Mouse (Mus musculus) intestine, embryonic 15.5 days (tissue): ENCODE measurements at regions not wholly inside any gene's neighbourhood (a gene's known extent, or its start where the extent isn't known, plus 50 kb on each side); places are given as distances from the start of the nearest gene placed in this dataset.

Experiments used
- ATAC-seq: fragments of 200-750 bp; cut with Nextera tagmentation; 2 replicates; pipeline ENCODE4 v1.8.0; 2017; ENCODE audit warnings: moderate TSS enrichment, moderate library complexity
- H3K27ac ChIP-seq: fragments of 300-500 bp; sonication (generic); 2 replicates; pipeline ENCODE4 v1.5.1; 2015; ENCODE audit warnings: mild to moderate bottlenecking, inconsistent platforms
- H3K27me3 ChIP-seq: fragments of 300-500 bp; sonication (generic); replicated peaks from 2 replicates; pipeline ENCODE4 v1.6.1; 2015; ENCODE audit warnings: inconsistent platforms
- H3K36me3 ChIP-seq: fragments of 300-500 bp; sonication (generic); 2 replicates; pipeline ENCODE4 v1.6.1; 2015; ENCODE audit warnings: inconsistent platforms
- H3K4me1 ChIP-seq: fragments of 300-500 bp; sonication (generic); replicated peaks from 2 replicates; pipeline ENCODE4 v1.6.1; 2015; ENCODE audit warnings: inconsistent platforms
- H3K4me2 ChIP-seq: fragments of 300-500 bp; sonication (generic); replicated peaks from 2 replicates; pipeline ENCODE4 v1.6.1; 2015; ENCODE audit warnings: mild to moderate bottlenecking, inconsistent platforms
- H3K4me3 ChIP-seq: fragments of 300-500 bp; sonication (generic); replicated peaks from 2 replicates; pipeline ENCODE4 v1.5.1; 2015; ENCODE audit warnings: inconsistent platforms
- H3K9ac ChIP-seq: fragments of 300-500 bp; sonication (generic); 2 replicates; pipeline ENCODE4 v1.6.1; 2015; ENCODE audit warnings: inconsistent platforms
- H3K9me3 ChIP-seq: fragments of 300-500 bp; sonication (generic); 2 replicates; pipeline ENCODE4 v1.6.1; 2016; ENCODE audit warnings: inconsistent platforms
- WGBS: fragments of 180-500 bp; shearing (Covaris S2); methylation state at CpG from one replicate; pipeline ENCODE4 v1.1.7; 2015; 5-methylcytosine and 5-hydroxymethylcytosine counted together

DNA sequence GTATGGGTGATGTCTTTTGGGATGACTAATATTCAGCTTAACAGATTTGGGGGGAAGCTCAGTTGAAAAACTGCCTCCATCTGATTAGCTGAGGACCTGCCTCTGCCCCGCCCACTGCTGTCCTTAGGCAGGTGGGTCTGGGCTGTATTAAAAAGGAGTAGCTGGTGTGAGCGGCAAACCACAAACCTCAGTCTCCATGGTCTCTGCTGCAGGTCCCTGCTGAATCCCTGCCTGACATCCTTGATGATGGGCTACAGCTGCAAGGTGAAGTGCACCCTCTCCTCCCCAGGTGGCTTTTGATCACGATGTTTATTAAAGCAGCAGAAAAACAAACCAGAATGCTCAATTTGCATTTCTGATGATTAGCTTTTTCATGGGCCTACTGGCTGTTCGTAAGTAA lies 60.8 kb upstream of the Plet1 start:
- no peak overlapping the region for H3K27ac ChIP-seq
- no peak for ATAC-seq
- H3K9ac ChIP-seq, result no peak overlapping the region
- peaks cover 5% of the 10 kb centered on the region; the same call in 1 of the 2 replicates for H3K4me1 ChIP-seq
- no peaks in the 10 kb centered on the region for H3K36me3 ChIP-seq
- no peak overlapping the region for H3K4me2 ChIP-seq
- 68% methylated on average over 4 of the region's 4 CpGs for WGBS
- no peaks in the 10 kb centered on the region for H3K27me3 ChIP-seq
- H3K9me3 ChIP-seq, result no peaks in the 10 kb centered on the region
- H3K4me3 ChIP-seq, result no peak overlapping the region

DNA sequence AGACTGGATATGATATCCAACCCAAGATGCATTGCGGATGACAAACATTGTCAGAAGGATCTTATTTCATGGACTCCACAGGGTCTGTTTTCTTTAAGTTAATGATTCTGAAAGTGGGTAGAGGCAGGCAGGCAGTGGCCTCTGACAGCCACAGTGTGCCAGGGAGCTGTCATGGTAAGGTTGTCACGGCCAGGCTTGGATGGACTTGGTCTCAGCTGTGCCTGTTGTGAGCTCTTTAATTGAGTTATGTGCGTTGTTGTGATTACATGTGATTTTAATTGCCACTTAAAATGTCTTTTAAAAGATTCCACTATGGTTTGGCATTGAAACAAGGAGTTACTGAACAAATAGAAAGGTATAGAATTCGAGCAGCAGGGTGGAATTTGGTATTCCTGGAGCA lies 60.3 kb upstream of the Plet1 start:
- Histone ChIP-seq H3K9me3 (no peaks in the 10 kb centered on the region), H3K4me3 (no peak overlapping the region), H3K36me3 (no peaks in the 10 kb centered on the region), H3K27ac (no peak overlapping the region), H3K9ac (no peak overlapping the region), H3K4me2 (no peak overlapping the region), H3K27me3 (no peaks in the 10 kb centered on the region), H3K4me1 (peaks cover 5% of the 10 kb centered on the region; the same call in 1 of the 2 replicates)
- 68% methylated on average over 4 of the region's 4 CpGs for WGBS
- ATAC-seq, result no peak

GRCm38 (mm10) chr9:50437830-50438722 lies 56.2 kb upstream of the Plet1 start:
- H3K4me1 ChIP-seq, result peaks cover 5% of the 10 kb centered on the region; the same call in 1 of the 2 replicates
- H3K4me3 ChIP-seq, result peak overlapping the region; percentile 25; the same call in 1 of the 2 replicates
- no peaks in the 10 kb centered on the region for H3K27me3 ChIP-seq
- ATAC-seq, result peak; percentile 83
- H3K27ac ChIP-seq, result peak overlapping the region; percentile 37; the same call in 1 of the 2 replicates
- H3K36me3 ChIP-seq, result no peaks in the 10 kb centered on the region
- peak overlapping the region; percentile 80 for H3K4me2 ChIP-seq
- H3K9me3 ChIP-seq, result no peaks in the 10 kb centered on the region
- H3K9ac ChIP-seq, result peak overlapping the region; percentile 37; the same call in 1 of the 2 replicates
- 15% methylated on average over 17 of the region's 17 CpGs for WGBS

DNA sequence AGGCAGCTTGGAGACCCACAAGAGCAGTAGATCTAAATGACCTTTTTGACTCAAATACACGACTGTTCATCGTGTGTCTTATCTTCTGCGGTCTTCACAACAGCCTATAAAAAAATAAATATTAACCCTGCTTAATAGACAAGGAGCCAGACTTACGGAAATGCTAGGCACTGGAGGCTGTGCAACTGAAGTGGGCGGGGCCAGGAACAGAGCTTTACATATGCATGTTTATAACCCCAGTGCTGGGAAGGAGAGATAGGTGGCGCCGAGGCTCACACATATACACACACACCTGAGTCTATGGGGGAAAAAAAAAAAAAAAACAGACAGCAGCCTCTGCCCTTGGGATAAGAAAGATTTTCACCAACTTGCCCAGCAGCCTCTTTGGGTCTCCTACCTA lies 55.6 kb upstream of the Plet1 start:
- H3K4me2 ChIP-seq, result no peak overlapping the region
- H3K4me1 ChIP-seq, result peaks cover 5% of the 10 kb centered on the region; the same call in 1 of the 2 replicates
- H3K36me3 ChIP-seq, result no peaks in the 10 kb centered on the region
- no peaks in the 10 kb centered on the region for H3K9me3 ChIP-seq
- 43% methylated on average over 7 of the region's 7 CpGs for WGBS
- no peak overlapping the region for H3K9ac ChIP-seq
- no peaks in the 10 kb centered on the region for H3K27me3 ChIP-seq
- peak overlapping the region; percentile 37; the same call in 1 of the 2 replicates for H3K27ac ChIP-seq
- no peak overlapping the region for H3K4me3 ChIP-seq
- peak; percentile 77 for ATAC-seq

GRCm38 (mm10) chr9:50440222-50440621 lies 54.1 kb upstream of the Plet1 start:
- WGBS, result 74% methylated on average over 3 of the region's 3 CpGs
- H3K4me2 ChIP-seq, result no peak overlapping the region
- H3K4me3 ChIP-seq, result no peak overlapping the region
- no peak overlapping the region for H3K9ac ChIP-seq
- peak; percentile 32; the same call in 1 of the 2 replicates for ATAC-seq
- H3K36me3 ChIP-seq, result no peaks in the 10 kb centered on the region
- H3K27me3 ChIP-seq, result no peaks in the 10 kb centered on the region
- H3K4me1 ChIP-seq, result peaks cover 5% of the 10 kb centered on the region; the same call in 1 of the 2 replicates
- no peak overlapping the region for H3K27ac ChIP-seq
- no peaks in the 10 kb centered on the region for H3K9me3 ChIP-seq

DNA sequence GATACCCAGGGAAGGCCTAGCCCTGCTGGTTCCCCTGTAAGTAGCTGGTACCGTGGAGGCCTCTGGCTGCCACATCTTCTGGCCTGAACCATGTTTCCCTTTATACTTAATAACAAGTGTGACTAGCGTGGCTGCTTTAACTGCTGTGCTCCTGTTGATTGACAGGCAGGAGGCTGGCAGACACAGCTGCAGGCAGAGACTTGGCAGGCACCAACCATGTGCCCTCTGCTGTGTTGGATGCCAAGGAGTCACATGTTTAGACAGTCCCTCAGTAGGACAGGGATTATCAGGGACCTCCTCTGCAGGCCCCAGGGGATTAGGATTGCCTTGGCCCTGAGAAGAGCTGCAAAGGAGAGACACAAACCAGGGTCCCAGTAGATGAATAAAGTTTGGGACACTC lies 53.6 kb upstream of the Plet1 start:
- no peak overlapping the region for H3K27ac ChIP-seq
- peaks cover 5% of the 10 kb centered on the region; the same call in 1 of the 2 replicates for H3K4me1 ChIP-seq
- whole genome bisulfite sequencing, result 85% methylated on average over 2 of the region's 2 CpGs
- no peak for ATAC-seq
- no peaks in the 10 kb centered on the region for H3K27me3 ChIP-seq
- no peak overlapping the region for H3K9ac ChIP-seq
- H3K4me2 ChIP-seq, result no peak overlapping the region
- H3K9me3 ChIP-seq, result no peaks in the 10 kb centered on the region
- no peaks in the 10 kb centered on the region for H3K36me3 ChIP-seq
- H3K4me3 ChIP-seq, result no peak overlapping the region

DNA sequence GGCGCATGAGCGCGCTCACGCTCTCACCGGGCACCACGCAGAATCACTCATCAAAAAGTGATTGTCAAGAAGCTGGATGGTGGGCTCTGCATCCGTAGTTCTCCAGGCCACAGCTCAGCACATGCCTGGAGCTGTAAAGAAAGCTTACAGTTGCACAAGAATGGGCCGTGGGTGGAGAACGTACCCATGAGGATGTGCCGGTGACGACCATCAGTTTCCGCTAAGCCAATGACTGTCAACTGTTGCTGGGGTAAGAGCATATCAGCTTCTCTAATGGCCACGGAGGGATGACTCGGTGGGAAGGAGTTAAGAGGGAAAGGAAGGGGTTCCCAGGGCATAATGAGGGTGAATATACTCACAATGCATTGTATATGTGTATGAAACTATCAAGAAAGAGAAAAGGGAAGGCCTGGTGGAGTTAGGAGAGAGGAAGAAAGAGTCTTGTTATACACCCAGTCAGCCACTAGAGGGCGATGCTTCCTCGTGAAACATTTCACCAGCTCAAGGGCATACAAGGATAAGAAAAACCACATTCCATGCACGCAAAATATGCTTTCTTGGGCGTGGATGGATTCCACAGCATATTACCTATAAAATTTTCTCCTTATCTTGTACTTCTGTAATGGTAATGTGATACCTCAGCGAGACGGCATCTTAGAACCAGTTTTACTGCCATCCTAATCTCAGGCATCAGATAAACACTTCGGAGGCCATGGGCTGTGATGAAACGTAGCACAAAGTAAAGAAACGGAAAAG lies 50.4 kb upstream of the Plet1 start:
- Histone ChIP-seq H3K27ac (no peak overlapping the region), H3K27me3 (no peaks in the 10 kb centered on the region), H3K9ac (no peak overlapping the region), H3K4me3 (no peak overlapping the region), H3K4me1 (no peaks in the 10 kb centered on the region), H3K36me3 (no peaks in the 10 kb centered on the region), H3K4me2 (0 out of 2 replicates have a peak overlapping the region, but pooled peaks have one; percentile 15), H3K9me3 (no peaks in the 10 kb centered on the region)
- 48% methylated on average over 23 of the region's 23 CpGs for WGBS
- ATAC-seq, result peak; percentile 71
